Mouse (Mus musculus) CD4-positive helper T cell, adult 2 months (primary cell): ENCODE measurements at regions not wholly inside any gene's neighbourhood (a gene's known extent, or its start where the extent isn't known, plus 50 kb on each side); places are given as distances from the start of the nearest gene placed in this dataset.

Experiments used
- DNase-seq: peaks from one replicate; pipeline ENCODE4 v3.0.0-alpha.2; 2012; ENCODE audit warnings: low read depth, missing footprints, low spot score

- DNase-seq, result no peak
Measured at GRCm38 (mm10) chr8:8391321-8391720, 269.7 kb downstream of the Efnb2 start.

GRCm38 (mm10) chr8:8378248-8378647 lies 282.8 kb downstream of the Efnb2 start:
- DNase-seq, result no peak

DNA sequence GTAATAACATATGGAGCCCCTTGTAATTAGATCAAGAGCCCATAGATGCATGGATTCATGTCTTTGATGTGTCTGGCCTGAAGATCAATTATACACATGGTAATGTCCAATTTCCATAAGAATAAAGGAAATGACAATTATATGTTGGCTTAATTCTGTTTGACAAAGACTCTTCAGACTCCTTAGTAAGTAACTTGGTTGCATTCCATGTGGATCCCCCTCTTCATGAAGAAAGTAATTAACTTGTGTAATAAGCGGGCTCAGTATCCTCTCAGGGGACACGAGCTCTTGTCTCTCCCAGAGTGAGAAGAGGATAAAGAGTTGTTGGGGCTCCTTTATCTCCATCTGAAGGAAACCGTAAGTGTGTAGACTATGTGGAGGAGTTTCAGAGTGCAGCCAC lies 284.3 kb downstream of the Efnb2 start:
- no peak for DNase-seq

GRCm38 (mm10) chr8:8376379-8376778 lies 284.7 kb downstream of the Efnb2 start:
- DNase-seq, result no peak

- no peak for DNase-seq
Measured at GRCm38 (mm10) chr8:8367282-8367871, 293.7 kb downstream of the Efnb2 start.

DNA sequence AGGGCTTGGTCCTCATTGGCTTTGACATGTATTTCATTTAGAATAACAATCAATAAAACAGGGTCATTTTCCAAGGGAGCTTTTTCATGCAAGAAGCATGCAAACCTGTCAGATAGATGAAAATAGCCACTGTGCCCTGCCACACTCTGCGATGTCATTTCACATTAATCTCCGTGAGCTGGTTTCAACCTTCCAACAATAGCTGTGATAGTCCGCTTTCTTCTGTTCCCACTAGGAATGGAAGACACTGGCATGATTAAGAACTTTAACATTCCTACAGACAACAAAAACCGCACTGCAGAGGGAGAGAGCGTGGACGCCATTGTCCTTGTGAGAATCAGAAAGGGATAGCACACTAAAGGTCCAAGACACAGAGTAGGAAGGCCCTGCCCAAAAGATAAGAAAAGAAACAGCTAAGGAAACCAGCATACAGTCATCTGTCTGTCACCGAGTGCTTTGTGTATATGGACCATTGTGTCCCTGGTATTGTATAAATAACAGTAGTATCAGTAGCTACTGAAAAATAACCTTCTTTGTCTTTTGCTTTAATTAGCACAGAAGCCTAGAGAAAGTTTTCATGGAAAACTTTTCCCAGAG lies 299.0 kb downstream of the Efnb2 start:
- DNase-seq, result no peak

DNA sequence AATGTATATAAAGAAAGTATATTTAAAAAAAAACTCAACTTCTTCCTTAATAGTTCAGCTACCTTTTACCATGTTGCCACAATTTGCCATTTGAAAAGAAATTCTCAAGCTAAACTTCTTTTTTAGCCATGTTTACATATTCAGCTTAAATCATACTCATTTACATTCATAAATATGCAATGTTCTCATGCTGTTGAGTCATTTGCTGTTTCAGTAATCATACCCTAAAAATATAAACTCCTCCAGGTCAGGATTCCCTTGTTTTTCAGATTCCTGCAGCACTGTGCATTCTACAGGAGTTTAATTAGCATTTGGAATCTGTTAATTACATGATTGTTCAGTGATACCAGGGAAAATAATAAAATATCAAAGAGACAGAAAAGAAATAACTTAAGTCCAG lies 300.5 kb downstream of the Efnb2 start:
- DNase-seq, result no peak

- DNase-seq, result no peak
Measured at GRCm38 (mm10) chr8:8354977-8355376, 306.1 kb downstream of the Efnb2 start.

DNA sequence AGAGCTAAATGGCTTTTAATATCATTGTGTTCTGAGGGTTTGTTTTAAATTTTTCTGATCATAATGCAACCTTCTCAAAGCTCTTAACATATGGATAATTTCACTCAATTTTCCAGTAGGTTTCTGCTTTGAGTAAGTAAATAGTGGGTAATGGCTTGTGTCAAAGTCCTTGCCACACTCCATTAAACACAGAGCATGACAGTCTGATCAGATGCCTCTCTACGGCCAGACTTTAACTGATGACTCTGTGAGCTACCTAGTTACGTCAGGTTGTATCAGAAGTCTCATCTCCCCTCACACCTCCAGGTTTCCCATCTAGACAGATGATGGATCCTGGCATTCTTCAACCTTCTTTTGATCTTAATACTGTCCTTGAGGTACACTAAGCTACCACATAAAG lies 316.4 kb downstream of the Efnb2 start:
- DNase-seq, result no peak

DNA sequence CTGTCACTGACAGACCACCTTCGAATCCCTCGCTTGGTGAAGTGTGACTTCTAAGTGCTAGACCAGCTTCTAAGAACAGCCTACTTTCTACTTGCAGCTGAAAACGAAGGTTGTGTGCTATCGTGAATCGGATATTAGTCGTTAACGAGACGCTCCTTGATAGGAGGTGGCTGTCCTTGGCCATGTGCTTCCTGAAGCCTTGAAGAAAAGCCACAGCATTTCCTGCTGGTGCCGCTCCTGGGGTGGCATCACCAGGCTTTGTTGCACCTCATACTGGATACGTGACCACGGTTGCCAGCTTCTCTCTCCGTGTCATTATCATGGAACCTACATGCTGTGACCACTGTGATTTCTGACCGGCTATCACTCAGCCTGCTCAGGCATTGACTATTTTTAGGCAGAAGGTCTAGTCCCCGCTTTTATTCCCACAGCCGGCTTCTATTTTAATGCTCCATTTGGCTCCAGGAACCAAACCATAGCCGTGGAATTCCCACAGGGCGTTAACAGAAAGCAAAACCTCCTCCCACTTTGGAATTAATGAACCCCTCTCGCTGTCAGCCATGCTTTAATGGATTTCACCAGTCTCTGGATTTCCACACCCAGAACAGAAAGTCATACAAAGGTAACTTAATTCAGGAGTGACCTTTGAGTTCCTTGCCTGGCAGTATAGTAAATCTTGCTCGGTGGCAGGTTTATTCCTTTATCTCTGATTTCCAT lies 325.6 kb downstream of the Efnb2 start:
- no peak for DNase-seq

DNA sequence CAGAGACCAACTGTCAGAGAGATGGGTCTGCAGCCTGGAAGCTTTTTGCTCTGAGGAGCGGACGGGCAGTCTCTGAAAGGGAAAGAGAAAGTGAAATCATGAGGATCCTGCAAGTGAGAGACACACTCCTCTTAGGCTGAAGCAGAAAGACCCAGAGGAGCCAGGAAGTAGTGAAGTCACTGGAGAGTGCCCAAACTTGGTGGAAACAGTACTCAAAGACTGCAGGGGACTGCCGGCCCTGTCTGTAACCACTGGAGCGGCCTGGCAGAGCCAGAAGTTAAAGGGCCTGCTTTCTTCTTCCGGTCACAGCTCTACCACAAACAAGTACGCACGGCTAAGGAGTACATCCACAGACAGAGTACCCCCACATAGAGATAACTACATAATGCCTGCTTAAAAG lies 326.5 kb downstream of the Efnb2 start:
- DNase-seq, result peak; percentile 55

DNA sequence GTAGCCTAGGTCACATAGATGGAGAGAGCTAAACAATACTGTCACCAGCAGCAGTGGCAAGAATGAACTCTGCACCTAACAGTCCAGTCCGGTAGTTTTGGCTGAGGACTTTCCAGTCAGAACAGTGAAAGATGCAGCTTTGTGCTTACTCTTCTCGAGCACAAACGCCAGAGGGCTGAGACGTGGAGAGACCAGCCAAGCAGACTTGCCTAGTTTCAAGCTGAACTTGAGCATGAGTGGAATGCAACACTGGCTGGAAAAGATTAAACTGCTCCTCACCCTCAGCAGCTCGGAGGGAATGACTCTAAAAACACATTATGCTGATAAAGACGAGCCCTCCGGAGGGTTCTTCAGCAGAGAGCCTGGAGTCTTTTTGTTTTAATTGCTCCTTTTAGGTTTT lies 329.8 kb downstream of the Efnb2 start:
- DNase-seq, result no peak

DNA sequence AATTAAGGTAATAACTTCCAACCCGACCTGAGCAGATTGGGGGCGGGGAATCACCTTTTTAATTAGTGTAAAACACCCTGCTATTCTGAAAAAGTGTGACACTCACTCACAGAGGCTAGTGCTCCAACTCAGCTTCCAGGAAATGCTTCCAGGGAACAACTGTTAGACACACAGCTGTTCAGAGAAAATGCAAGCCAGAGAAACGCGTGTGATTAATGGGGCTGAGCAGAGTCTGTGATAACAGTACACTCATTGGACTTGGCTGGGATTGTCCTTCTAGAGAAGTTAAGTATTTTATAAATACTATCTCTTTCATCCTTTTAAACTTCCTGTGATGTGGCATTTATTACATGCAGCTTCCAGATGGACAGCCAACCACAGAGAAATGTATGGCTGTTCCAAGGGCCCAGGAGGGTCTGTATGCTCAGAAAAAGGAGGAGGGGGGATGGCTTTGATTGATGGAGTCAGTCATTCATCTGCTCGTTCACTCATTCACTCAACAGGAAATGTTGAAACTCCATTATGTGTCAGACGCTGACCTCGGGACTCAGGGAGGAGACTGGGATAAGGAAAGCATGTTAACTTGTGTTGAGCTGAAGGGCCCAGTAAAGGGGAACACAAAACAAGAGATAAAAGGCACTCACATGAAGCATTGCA lies 332.9 kb downstream of the Efnb2 start:
- DNase-seq, result no peak

DNA sequence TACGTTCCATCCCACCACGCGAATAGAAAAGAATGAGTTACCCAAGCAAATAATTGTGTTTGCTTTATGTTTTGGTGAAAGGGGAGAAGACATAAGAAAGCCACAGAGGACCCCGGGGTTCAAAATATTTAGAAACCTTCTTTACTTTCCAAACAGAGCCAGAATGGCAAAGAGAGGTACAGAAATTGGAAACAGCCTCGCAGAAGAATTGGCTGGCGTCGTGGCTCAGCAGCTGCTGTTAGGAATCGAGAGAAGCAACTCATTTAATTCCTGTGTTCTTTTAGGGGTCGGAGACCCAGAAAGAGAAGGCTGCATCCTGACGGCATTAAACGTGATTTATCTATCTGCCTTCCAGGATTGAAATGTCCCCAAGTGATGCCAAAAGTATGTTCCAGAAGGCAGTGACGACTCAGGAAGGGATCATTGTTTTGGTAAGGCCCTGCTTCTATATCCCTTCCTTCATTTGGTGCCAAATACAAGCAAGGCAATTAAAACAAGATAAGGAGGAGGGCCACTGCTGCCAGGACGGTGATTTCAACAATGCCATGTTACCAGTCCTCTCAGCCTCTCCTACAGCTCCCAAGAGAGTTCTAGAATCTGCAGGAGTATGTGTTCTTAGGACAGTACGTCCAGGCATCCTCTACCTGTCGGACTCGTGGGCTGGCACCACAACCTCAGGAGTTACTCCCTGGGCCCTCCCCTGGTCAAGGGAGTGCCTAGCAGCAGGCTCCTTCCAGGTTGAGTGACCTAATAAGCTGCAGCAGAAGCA lies 334.8 kb downstream of the Efnb2 start:
- no peak for DNase-seq

DNA sequence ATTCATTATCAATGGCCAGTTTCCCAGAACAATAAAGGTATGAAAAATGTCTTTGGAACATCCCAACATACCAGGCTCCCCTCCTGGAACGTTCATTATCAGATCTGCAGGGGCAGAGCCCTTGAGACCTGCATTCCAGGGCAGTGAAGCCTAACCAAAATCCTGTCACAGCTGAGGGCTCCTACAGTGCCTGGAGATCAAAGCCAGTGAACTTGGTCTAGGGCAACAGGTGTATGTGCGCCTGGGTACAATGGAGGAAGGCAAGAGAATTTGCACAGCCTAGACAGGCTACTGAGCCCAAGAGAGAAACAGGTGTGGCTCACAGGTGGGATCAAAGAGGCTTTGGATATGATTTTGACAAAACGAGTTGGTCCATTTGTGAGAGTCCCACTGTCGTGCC lies 335.6 kb downstream of the Efnb2 start:
- no peak for DNase-seq

- DNase-seq, result no peak
Measured at GRCm38 (mm10) chr8:8324520-8324919, 336.5 kb downstream of the Efnb2 start.

DNA sequence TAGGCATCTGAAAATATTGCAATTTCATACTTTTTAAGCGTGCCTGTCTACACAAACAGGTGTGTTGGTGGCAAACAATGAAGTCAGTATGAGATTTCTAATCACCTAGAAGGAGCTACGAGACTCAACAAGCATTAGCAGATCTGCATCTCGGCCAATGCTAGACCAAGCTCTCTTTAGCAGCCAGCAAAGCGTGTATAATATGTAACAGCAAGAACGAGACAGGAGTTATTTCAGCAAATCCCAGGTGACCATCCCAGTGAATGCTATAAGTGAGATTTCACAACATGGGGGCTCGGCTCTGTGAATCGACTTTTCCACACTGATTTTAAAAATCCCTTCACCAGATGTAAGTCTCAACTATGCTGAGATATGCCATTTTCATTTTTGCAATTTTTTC lies 352.8 kb downstream of the Efnb2 start:
- DNase-seq, result no peak

- no peak for DNase-seq
Measured at GRCm38 (mm10) chr8:8307487-8307886, 353.6 kb downstream of the Efnb2 start.

GRCm38 (mm10) chr8:8299965-8300767 lies 360.9 kb downstream of the Efnb2 start:
- no peak for DNase-seq

DNA sequence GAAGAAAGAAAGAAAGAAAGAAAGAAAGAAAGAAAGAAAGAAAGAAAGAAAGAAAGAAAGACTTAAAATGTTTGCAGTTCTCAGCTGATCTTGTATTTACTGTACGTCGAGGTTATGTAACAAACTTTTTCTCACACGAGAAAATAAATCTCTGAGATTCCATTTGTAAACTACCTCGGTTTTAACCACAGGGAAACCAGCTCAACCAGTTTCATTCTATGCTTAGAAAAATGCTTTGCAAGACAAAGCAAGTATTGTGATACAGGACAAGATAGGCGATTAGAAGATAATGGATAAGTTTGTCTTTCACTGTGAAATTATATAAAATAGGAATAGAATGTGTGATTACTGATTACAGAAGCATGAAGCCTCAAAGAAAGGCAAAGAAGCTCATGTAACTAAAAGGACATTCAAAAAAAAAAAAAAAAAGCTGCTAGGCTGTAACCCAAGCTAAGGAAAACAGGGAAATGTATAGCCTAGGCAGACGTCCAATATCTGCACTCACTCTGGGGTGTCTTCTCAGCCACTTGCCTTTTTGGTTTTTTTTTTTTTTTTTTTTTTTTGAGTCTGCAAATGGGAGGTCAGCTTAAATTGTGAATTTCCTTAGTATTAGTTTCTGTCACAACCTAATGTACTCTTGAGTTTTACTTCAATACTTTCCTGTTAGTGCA lies 368.3 kb downstream of the Efnb2 start:
- no peak for DNase-seq

GRCm38 (mm10) chr8:8285876-8286275 lies 375.2 kb downstream of the Efnb2 start:
- DNase-seq, result no peak
